ENCODE assay signal across 16 mouse cellular contexts in the genomic region with DNA sequence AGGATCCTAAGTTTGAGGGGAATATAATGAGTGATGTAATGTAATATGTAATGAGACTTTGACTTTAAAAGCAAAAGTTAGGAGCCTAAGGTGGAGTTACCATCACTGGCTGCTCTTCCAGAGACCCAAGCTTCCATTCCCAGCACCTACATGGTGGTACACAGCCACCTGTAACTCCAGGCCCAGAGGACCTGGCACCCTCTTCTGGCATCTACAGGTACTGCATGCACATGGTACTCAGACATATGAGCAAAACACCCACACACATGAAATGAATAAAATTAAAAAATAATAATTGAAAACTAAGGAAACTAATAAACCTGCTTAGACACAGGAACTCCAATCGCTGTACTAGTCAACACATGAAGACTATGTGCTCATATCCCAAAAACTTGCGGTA. TPM values are rescaled to one million over a fixed set of nuclear protein-coding genes. Genes with fewer than 3 reads are reported as not detected.
DNase-seq lines count a peak whose midpoint lies in the region; ATAC-seq and TF ChIP-seq lines count a peak whose summit lies in the region.
"Had no signal": no experiment of that assay in that cellular context is flagged by ENCODE, and none has a peak within 500 bp of the region (broad histone marks: within the 10 kb centered on the region; RNA-seq: fewer than 3 reads in every experiment).

No protein-coding gene starts in this region.

- WGBS in bone marrow, adult 2 months = 84% methylated on average over 2 of the region's 2 CpGs

- no peak overlapping the region for H3K4me3 ChIP-seq in left cerebral cortex, adult 2 months
- no peak overlapping the region for H3K4me3 ChIP-seq in bone marrow, adult 2 months (replicated peaks; ENCODE audit: control insufficient read depth, low read depth, low read length)
- H3K4me3 ChIP-seq: erythroblast, embryonic 14.5 days; heart, embryonic 10.5 days; hindbrain, embryonic 10.5 days; limb, embryonic 10.5 days; myocyte had no signal

- no peak overlapping the region for H3K27ac ChIP-seq in left cerebral cortex, adult 2 months
- no peak overlapping the region for H3K27ac ChIP-seq in bone marrow, adult 2 months (ENCODE audit: control insufficient read depth, insufficient read depth, low read depth, low read length, poor library complexity)
- H3K27ac ChIP-seq: heart, embryonic 10.5 days; hindbrain, embryonic 10.5 days; limb, embryonic 10.5 days had no signal

- peak; percentile 51 for DNase-seq in CD4-positive, CD25-positive, alpha-beta regulatory T cell, adult 2 months (ENCODE audit: low read depth, low spot score)
- no peak for DNase-seq in left cerebral cortex, adult 2 months (ENCODE audit: extremely low spot score in 1 of 2, low spot score in 2 of 2)
- DNase-seq in left cerebral cortex, postnatal 4 days = no peak
- DNase-seq in 3T3-L1 (ENCODE audit: low read depth, low spot score) = peak; percentile 6
- DNase-seq in ovary, postnatal 10 days (ENCODE audit: low spot score) = no peak
- DNase-seq in frontal cortex, postnatal 36 days (ENCODE audit: low spot score in 2 of 2) = no peak
- DNase-seq: right cerebral cortex, adult 18-20 months had no signal

- TF ChIP-seq POLR2A in bone marrow, adult 2 months (IDR thresholded peaks at IDR 0.05; ENCODE audit: borderline replicate concordance, control insufficient read depth, low read depth, low read length) = no peak

- no peaks in the 10 kb centered on the region for H3K4me1 ChIP-seq in bone marrow, adult 2 months (ENCODE audit: control insufficient read depth, insufficient read depth, low read length)

- intact Hi-C loops in left cerebral cortex, adult 2 months (cut with DNase I) = no loop called here
- intact Hi-C loops in left cerebral cortex, postnatal 4 days (cut with DNase I) = loop anchor here (10.0 kb wide), 1 partner anchor 78 kb away; no protein-coding TSS in a partner anchor

- peak; percentile 34 for TF ChIP-seq CTCF in left cerebral cortex, adult 2 months (IDR thresholded peaks at IDR 0.05)
- peak; percentile 34; the same call in 1 of the 2 replicates for TF ChIP-seq CTCF in bone marrow, adult 2 months (IDR thresholded peaks at IDR 0.05; ENCODE audit: control insufficient read depth, insufficient read depth, low read length)

- no peak for ATAC-seq in CD4-positive, CD25-positive, alpha-beta regulatory T cell, adult 4 months
- ATAC-seq: activated CD4-positive, CD25-positive, alpha-beta regulatory T cell, adult 4 months had no signal

RNA-seq across cellular contexts. Expression of gene Scn11a, which starts 18.8 kb away (rescaled TPM):
- polyA plus RNA-seq in CD4-positive, CD25-positive, alpha-beta regulatory T cell, adult 4 months (2017; shearing (Covaris generic)) = 1 to 10 TPM in 1 of 2 experiments, under 1 TPM in 1; 0.83 to 1.1 TPM
- total RNA-seq in left cerebral cortex, adult 2 months (2021) = under 1 TPM; 0.16 to 0.25 TPM
- total RNA-seq in left cerebral cortex, postnatal 4 days (2021) = under 1 TPM; 0.24 to 0.38 TPM
- not detected in 2 replicates for polyA plus RNA-seq in bone marrow, adult 2 months (2011; ENCODE audit: insufficient read depth, insufficient read length, low replicate concordance, missing spikeins)
- polyA plus RNA-seq: cortical plate, adult 2 months; erythroblast, embryonic 14.5 days had no signal

Comparison
In these comparisons a context has a peak if more than half of its experiments do, and no peak if none do; other contexts are left out.
1. DNase-seq: peak in CD4-positive, CD25-positive, alpha-beta regulatory T cell, adult 2 months (single experiment) and 3T3-L1 (single experiment); none in left cerebral cortex, adult 2 months (0 of 2), left cerebral cortex, postnatal 4 days (single experiment), ovary, postnatal 10 days (single experiment) and frontal cortex, postnatal 36 days (0 of 2).